Mouse (Mus musculus) brain, embryonic 14.5 days (tissue): Measurements from ENCODE around the gene Kctd7.

Experiments used
- CTCF ChIP-seq: fragments of 200-500 bp; IDR thresholded peaks from 2 replicates; pipeline ENCODE4 v1.5.1; 2012; ENCODE audit warnings: inconsistent platforms, mild to moderate bottlenecking, moderate library complexity, borderline replicate concordance; ENCODE audit not compliant: insufficient read depth, insufficient read length; ENCODE audit errors: extremely low read depth
- POLR2A ChIP-seq: fragments of 200-500 bp; IDR thresholded peaks from 2 replicates; pipeline ENCODE4 v1.6.1; 2012; ENCODE audit warnings: mild to moderate bottlenecking, inconsistent platforms, borderline replicate concordance; ENCODE audit not compliant: poor library complexity, insufficient read depth, insufficient read length, severe bottlenecking; ENCODE audit errors: extremely low read depth

- TF ChIP-seq POLR2A (no peak), CTCF (no peak)
Observed at GRCm38 (mm10) chr5:130159761-130160201, 15.1 kb downstream of the Kctd7 start.
